Mouse (Mus musculus) thymus, postnatal 4 days (tissue): ENCODE results near the gene Itgb3.
A peak's percentile ranks its signal among the peaks of the same experiment; 100 is the strongest.

ENCODE experiments used
- DNase-seq: peaks from one replicate; pipeline ENCODE4 v3.0.0; 2021

The Itgb3 gene

GRCm38 (mm10) chr11:104661531-104662205, 53.9 kb downstream of the Itgb3 start:
- peak; percentile 58 for DNase-seq

GRCm38 (mm10) chr11:104662573-104662972, 54.8 kb downstream of the Itgb3 start:
- DNase-seq = peak; percentile 18

GRCm38 (mm10) chr11:104663241-104663877, 55.6 kb downstream of the Itgb3 start:
- no peak for DNase-seq

GRCm38 (mm10) chr11:104663878-104664261, 56.1 kb downstream of the Itgb3 start:
- peak; percentile 22 for DNase-seq

DNA sequence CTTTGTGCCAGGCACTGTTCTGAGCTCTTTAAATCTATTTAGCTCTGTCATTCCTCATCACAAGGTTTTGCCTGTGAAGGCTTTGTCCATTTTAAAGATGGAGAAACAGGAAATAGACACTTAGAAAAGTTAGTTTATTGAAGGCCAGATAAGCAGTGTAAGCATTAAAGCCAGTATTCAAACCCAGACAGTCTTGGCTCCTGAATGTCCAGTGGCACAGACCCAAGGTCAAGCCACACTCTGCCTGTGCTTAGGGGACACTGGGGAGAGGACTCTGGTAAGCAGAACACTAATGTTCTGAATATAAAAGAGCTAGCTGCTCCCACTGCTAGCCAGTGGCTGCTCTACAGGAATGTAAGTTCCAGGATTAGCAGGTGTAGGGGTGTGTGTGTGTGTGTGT, 56.6 kb downstream of the Itgb3 start:
- no peak for DNase-seq

DNA sequence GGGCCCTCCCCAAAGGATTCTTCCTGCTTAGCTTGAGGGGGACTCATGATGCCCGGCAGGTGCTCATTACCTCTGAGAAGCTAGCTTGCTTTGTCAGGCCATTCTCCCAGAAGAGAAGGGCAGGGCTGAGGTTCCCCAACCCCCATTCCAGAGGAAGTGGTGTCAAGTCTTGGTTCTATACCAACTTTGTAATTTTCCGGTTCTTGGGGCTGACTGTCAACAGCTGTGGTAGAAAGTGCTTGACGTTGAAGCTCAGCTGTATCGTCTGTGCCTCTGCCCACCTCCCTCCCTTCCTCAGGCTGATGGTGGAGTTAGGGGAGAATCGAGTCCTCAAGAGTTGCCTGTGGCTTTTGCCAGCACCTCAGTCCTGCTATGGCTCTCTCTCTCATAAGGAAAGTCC, 59.6 kb downstream of the Itgb3 start:
- peak; percentile 60 for DNase-seq

DNA sequence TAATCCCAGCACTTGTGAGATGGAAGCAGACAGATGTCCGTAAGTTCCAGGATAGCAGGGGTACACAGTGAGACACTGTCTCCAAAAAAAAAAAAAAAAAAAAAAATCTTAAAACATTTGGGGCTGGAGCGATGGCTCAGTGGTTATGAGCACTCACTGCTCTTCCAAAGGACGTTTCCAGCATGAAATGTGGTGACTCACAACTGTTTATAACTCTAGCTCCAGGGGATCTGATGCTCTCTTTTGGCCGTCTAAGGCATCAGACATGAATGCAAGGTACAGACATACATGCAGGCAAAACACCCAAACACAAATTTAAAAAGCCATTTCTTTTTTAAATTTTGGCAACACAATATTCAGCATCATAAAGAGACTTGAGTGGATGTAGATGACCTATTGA, 65.6 kb downstream of the Itgb3 start:
- DNase-seq = no peak

DNA sequence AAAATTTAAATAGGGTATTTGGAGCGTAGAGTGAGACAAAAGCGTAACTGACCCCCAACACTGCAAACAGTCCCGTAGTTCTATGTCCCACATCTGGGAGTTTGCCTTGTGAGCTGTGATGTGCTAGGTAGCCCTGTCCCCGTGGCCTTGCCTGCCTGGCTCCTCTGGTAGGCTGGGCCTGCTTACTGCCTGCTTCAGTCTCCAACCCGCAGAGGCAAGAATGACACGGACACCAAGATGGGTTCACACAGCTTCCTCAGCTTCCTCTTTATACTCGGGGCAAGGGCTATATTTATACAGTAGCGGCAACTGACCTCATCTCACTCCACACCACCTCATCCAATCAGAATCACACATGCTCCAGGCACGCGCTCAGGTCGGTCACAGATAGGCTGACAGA, 67.0 kb downstream of the Itgb3 start:
- DNase-seq = no peak

DNA sequence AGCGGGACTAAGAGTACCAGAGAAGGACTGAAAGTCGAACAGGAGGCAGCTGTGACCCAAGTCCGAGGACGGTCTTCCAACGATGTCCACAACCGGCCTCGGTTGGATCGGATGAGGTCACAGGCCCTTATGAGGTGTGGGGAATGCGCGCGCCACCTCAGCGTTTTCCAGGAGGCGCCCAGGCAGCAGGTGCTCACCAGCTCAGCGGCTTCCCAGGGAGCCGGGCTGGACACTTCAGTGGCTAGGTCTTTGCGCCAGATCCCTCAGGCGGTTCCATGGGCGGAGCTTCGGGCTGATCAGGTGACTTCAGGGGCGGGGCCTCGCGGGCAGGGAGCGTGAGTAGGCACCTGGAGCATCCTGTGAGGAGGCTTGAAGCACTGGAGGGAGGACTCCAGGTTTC, 77.7 kb downstream of the Itgb3 start, which contains the start of gene Gm11639:
Gm11639 (plus strand) TSS at position 160 of the 400 bp plus-strand sequence.
- DNase-seq = peak; percentile 60

DNA sequence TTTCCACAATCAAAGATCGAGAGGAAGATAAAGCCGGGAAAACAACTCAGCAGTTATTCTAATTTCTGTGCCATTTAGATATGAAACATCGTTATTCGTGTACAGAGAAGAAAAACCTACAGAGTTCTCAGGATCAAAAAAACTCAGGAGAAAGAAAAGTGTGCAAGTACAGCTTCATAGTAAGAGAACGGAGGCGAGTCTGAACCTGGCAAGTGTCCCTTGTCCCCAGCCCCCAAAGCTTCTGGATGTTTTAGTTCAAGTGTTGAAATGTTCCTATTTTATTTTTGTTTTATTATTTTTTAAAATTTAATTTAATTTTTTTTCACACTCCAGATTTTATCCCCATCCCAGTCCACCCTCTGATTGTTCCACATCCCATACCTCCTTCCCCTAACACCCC, 85.4 kb downstream of the Itgb3 start:
- DNase-seq = no peak

DNA sequence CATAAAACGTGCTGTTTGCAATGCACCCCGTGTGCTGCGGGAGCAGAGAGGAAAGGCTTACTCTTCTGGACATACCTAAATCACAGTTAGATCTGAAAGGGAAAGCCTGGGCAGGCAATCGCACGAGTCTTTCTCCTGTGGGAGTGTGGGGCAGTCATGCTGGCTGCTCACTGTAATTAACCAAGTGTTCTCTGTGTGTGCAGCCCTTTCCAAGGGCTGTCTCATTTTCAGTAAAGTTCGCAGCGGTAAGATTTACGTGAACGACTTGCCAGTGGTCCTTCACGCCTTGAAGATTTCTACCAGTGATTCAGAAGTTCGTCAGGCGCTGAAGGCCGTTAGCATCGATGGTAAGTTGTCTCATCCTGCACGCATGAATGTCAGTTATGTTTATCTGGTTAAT, 96.3 kb downstream of the Itgb3 start:
- DNase-seq = no peak

- DNase-seq = no peak
Observed at GRCm38 (mm10) chr11:104707084-104707483, 99.3 kb downstream of the Itgb3 start.
